Mouse (Mus musculus): ENCODE data around the gene Trim29. TPM values are rescaled to one million over a fixed set of nuclear protein-coding genes. Genes with fewer than 3 reads are reported as not detected.
A peak's percentile ranks its signal among the peaks of the same experiment; 100 is the strongest.

Gene Trim29
- total and polyA plus RNA-seq, 2 experiments from 2014 or later = 0.11 TPM; not detected in 1

- WGBS = 80% methylated on average over 7 of the region's 7 CpGs
- H3K27me3 ChIP-seq (ENCODE audit: insufficient read depth, low read length) = no peaks in the 10 kb centered on the region
- no peak for TF ChIP-seq CTCF (IDR thresholded peaks at IDR 0.05; ENCODE audit: low read depth)
- no peaks in the 10 kb centered on the region for H3K4me1 ChIP-seq (ENCODE audit: insufficient read depth)
- DNase-seq = no peak
- H3K36me3 ChIP-seq (ENCODE audit: insufficient read depth) = no peaks in the 10 kb centered on the region
- H3K4me3 ChIP-seq (ENCODE audit: low read depth, low read length) = no peak overlapping the region
- ATAC-seq = no peak
- no peak overlapping the region for H3K27ac ChIP-seq (ENCODE audit: low read depth, low read length)
- H3K9ac ChIP-seq = no peak overlapping the region
- no peaks in the 10 kb centered on the region for H3K9me3 ChIP-seq (ENCODE audit: low read length)
- H3K4me2 ChIP-seq (ENCODE audit: low read depth) = no peak overlapping the region
Observed at GRCm38 (mm10) chr9:43326015-43326631, 15.5 kb downstream of the Trim29 start.

DNA sequence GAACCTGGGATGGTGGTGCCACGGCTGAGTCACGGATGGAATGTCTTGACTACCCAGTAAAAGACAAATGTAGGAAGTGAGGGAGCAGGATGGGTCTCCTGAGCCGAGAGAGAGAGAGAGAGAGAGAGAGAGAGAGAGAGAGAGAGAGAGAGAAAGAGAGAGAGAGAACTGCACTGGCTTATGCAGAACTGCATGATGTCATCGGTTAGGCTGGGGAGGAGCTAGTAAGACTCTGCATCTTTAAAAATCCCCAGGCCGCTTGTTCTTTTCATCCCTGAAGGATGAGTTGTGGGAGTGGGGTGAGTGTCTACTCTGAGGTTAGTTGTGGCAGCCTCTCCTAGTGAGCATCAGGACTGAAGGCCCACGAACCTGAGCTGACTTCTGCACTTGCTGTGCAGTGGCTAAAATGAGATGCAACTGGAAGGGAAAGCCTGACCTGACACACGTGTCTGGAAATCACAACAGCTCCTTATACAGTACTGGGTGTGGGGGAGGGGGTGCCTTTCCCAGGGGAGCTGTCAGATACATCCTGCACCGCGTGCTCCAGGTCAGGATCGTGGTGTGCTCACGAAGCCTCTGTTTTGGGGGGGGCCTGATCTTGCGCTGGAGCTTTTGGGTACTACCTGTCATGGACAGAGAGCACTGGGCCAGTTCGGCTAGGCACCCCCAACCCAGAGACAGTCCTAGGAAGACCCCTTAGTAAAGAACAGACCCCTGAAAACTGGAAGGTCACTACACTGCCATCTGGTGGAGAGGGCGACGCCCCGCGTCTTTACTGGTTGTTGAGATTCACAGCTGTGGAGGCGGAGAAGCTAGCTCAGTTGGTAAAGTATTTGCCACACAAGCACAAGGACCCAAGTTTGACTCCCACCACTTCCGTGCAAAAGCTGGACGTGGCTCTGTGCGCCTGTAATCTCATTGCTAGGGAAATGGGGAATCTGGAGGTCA lies 16.8 kb downstream of the Trim29 start:
- Histone ChIP-seq H3K9ac (no peak overlapping the region), H3K27me3 (ENCODE audit: insufficient read depth, low read length) (no peaks in the 10 kb centered on the region), H3K9me3 (ENCODE audit: low read length) (no peaks in the 10 kb centered on the region), H3K4me3 (ENCODE audit: low read depth, low read length) (no peak overlapping the region), H3K4me2 (ENCODE audit: low read depth) (no peak overlapping the region), H3K27ac (ENCODE audit: low read depth, low read length) (no peak overlapping the region), H3K4me1 (ENCODE audit: insufficient read depth) (no peaks in the 10 kb centered on the region), H3K36me3 (ENCODE audit: insufficient read depth) (no peaks in the 10 kb centered on the region)
- DNase-seq (peak; percentile 43), ATAC-seq (peak; percentile 60)
- WGBS = 49% methylated on average over 21 of the region's 21 CpGs
- TF ChIP-seq CTCF (IDR thresholded peaks at IDR 0.05; ENCODE audit: low read depth) = peak; percentile 60

DNA sequence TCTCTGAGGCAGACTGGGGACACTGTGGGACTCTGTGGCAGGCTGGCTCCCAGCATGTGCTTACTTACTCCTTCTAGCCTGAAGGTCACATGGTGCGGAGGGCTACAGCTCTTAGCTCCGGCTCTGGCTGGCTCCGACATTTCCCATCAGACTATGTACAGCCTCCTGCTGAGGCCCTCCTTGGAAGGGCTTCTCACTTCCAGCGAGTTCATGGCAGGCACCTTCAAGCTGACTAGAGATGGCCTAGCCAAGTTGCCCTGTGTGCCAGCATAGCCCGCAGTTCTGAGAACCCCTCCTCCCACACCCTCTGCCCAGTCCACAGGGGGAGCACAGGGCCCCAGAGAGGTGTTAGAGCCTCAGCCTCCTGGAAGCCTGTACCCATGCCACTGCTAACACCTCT lies 19.8 kb downstream of the Trim29 start:
- no peak overlapping the region for H3K27ac ChIP-seq (ENCODE audit: low read depth, low read length)

DNA sequence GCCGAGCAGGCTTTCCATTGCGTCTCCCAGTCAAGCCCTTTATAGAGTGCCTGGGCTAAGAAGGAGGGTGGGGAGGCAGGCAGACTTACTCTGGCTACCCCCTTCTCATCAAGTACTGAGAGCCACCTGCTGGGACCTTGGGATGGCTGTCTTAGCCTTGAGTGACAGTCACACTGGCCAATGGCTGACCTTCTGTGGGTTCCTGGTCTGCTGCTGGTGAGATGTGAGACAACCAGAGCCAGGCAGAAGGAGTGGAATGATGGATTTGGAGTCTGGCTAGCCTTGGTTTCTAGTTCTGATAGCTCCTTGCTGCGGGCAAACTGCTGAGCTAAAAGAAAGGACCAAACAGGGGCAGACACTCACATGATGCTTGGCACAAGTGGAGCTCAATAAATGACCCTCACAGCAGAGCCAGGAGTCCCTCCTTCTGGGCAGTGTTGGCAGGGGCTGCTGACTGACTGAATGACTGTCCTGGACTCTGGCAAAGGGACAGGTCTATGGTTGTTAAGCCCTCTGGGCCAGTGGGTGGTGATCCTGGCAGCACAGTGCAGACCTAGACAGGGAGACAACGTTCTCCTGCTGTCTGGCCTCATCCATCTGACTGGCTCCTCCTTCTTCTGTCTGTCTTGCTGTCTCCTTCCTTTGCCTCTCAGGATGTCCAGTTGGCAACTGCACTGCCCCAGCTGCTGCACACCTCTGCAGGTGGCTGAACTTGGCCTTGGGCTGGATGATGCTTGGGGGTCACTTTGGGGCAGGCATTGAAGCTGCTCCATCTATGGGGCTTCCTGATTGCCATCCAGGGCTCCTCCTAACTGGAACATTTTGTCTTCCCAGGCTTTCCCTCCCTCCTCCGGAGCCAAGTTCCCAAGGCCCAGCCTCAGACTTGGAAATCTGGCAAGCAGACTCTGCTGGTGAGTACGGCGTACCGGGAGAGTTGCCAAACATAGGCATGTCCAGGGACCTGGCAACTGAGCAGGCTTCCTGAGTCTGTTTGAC lies 21.1 kb downstream of the Trim29 start:
- Histone ChIP-seq H3K4me2 (ENCODE audit: low read depth) (no peak overlapping the region), H3K4me3 (ENCODE audit: low read depth, low read length) (no peak overlapping the region), H3K27ac (ENCODE audit: low read depth, low read length) (0 out of 2 replicates have a peak overlapping the region, but pooled peaks have one; percentile 29), H3K36me3 (ENCODE audit: insufficient read depth) (no peaks in the 10 kb centered on the region), H3K4me1 (ENCODE audit: insufficient read depth) (no peaks in the 10 kb centered on the region), H3K9ac (no peak overlapping the region), H3K9me3 (ENCODE audit: low read length) (no peaks in the 10 kb centered on the region), H3K27me3 (ENCODE audit: insufficient read depth, low read length) (no peaks in the 10 kb centered on the region)
- 57% methylated on average over 8 of the region's 8 CpGs for WGBS
- peak; percentile 59 for ATAC-seq
- DNase-seq = peak; percentile 57
- TF ChIP-seq CTCF (IDR thresholded peaks at IDR 0.05; ENCODE audit: low read depth) = no peak

More for the DNA sequence above, 19.8 kb downstream of the Trim29 start:
- ATAC-seq (peak; percentile 37; the same call in 1 of the 2 replicates), DNase-seq (peak; percentile 20)
- no peak overlapping the region for H3K9ac ChIP-seq
- H3K4me3 ChIP-seq (ENCODE audit: low read depth, low read length) = no peak overlapping the region
- H3K4me2 ChIP-seq (ENCODE audit: low read depth) = no peak overlapping the region
- no peaks in the 10 kb centered on the region for H3K9me3 ChIP-seq (ENCODE audit: low read length)
- 40% methylated on average over 5 of the region's 5 CpGs for WGBS
- no peaks in the 10 kb centered on the region for H3K27me3 ChIP-seq (ENCODE audit: insufficient read depth, low read length)
- H3K36me3 ChIP-seq (ENCODE audit: insufficient read depth) = no peaks in the 10 kb centered on the region
- no peak for TF ChIP-seq CTCF (IDR thresholded peaks at IDR 0.05; ENCODE audit: low read depth)
- H3K4me1 ChIP-seq (ENCODE audit: insufficient read depth) = no peaks in the 10 kb centered on the region

GRCm38 (mm10) chr9:43334476-43334875 lies 23.8 kb downstream of the Trim29 start:
- no peaks in the 10 kb centered on the region for H3K4me1 ChIP-seq (ENCODE audit: insufficient read depth)
- TF ChIP-seq CTCF (IDR thresholded peaks at IDR 0.05; ENCODE audit: low read depth) = no peak
- H3K4me2 ChIP-seq (ENCODE audit: low read depth) = no peak overlapping the region
- H3K4me3 ChIP-seq (ENCODE audit: low read depth, low read length) = no peak overlapping the region
- 37% methylated on average over 8 of the region's 8 CpGs for WGBS
- H3K27ac ChIP-seq (ENCODE audit: low read depth, low read length) = no peak overlapping the region
- no peaks in the 10 kb centered on the region for H3K9me3 ChIP-seq (ENCODE audit: low read length)
- H3K9ac ChIP-seq = no peak overlapping the region
- ATAC-seq = no peak
- DNase-seq = peak; percentile 16
- no peaks in the 10 kb centered on the region for H3K36me3 ChIP-seq (ENCODE audit: insufficient read depth)
- no peaks in the 10 kb centered on the region for H3K27me3 ChIP-seq (ENCODE audit: insufficient read depth, low read length)

DNA sequence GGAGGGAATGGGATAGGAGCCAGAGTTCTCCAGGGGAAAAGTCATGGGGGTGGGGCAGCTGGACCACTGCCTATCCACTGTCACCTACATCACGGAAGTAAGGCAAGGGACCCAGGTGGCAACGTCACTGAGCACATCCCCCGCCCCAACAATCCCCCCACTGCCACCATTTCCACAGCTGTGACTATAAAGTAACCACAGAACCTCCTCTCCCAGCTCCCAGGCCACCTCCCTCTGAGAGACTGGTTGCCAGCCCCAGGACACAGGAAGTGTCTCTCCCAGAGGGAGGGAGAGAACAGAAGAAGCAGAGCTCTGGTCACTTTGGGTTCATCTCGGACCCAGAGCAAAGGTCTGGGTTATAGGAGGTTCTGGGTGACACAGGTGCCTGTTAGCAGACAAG lies 27.0 kb downstream of the Trim29 start:
- no peak for DNase-seq
- Histone ChIP-seq H3K9me3 (ENCODE audit: low read length) (no peaks in the 10 kb centered on the region), H3K9ac (no peak overlapping the region), H3K4me1 (ENCODE audit: insufficient read depth) (no peaks in the 10 kb centered on the region), H3K27me3 (ENCODE audit: insufficient read depth, low read length) (no peaks in the 10 kb centered on the region), H3K4me2 (ENCODE audit: low read depth) (no peak overlapping the region), H3K4me3 (ENCODE audit: low read depth, low read length) (no peak overlapping the region), H3K36me3 (ENCODE audit: insufficient read depth) (no peaks in the 10 kb centered on the region), H3K27ac (ENCODE audit: low read depth, low read length) (no peak overlapping the region)
- no peak for ATAC-seq
- no peak for TF ChIP-seq CTCF (IDR thresholded peaks at IDR 0.05; ENCODE audit: low read depth)
- 64% methylated on average over 4 of the region's 4 CpGs for WGBS
